Mouse (Mus musculus) splenic B cell, adult 2 months (primary cell): ENCODE results near the gene Krtap5-3.
"Not testable (repeated sequence)": the region's sequence is repeated elsewhere in the genome, so short reads cannot be mapped to it uniquely, and the experiment has no call there.

Source experiments
- DNase-seq: peaks from one replicate; pipeline ENCODE4 v3.0.0-alpha.2; 2011; ENCODE audit warnings: low read depth, low spot score
- H3K27me3 ChIP-seq: 2 replicates; pipeline ENCODE4 v1.6.1; 2012; ENCODE audit warnings: mild to moderate bottlenecking, low read length, moderate library complexity, mixed read lengths; ENCODE audit not compliant: control insufficient read depth, poor library complexity, insufficient read depth, severe bottlenecking
- H3K36me3 ChIP-seq: 2 replicates; pipeline ENCODE4 v1.6.1; 2012; ENCODE audit warnings: mild to moderate bottlenecking, low read length, moderate library complexity, mixed read lengths; ENCODE audit not compliant: control insufficient read depth, poor library complexity, insufficient read depth, severe bottlenecking

Krtap5-3 gene

GRCm38 (mm10) chr7:142212136-142212535 lies 11.0 kb downstream of the Krtap5-3 start:
- H3K36me3 ChIP-seq, H3K27me3 ChIP-seq, DNase-seq: not testable (repeated sequence)

- no peaks in the 10 kb centered on the region for H3K27me3 ChIP-seq
- no peaks in the 10 kb centered on the region for H3K36me3 ChIP-seq
- no peak for DNase-seq
Observed at GRCm38 (mm10) chr7:142224518-142224917, 23.4 kb downstream of the Krtap5-3 start.

GRCm38 (mm10) chr7:142229871-142230270 lies 28.7 kb downstream of the Krtap5-3 start, which contains the start of gene Krtap5-5:
Gene Krtap5-5, minus strand, starts transcription at chr7:142229971.
- not testable (repeated sequence) for H3K27me3 ChIP-seq, H3K36me3 ChIP-seq, DNase-seq

DNA sequence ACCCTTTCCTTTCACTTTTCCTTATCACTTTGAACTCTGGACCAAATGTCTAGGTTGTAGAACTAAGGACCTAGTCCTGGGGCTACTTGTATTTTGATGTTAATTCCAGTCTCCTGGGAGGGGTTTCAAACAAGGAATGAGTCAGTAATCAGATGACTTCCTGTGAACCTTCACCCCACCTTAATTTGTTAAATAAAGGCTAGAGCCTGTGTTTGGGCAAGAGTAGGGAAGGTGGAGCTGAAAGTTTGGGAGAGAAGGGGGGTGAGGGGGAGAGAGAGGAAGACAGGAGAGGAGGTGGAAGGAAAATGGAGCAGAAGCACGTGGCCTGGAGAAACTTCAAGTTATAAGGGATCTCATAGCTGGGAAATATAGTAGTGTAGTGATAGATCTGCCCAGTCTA lies 30.4 kb downstream of the Krtap5-3 start:
- H3K27me3 ChIP-seq: no peaks in the 10 kb centered on the region; the same call in 1 of the 2 replicates
- no peak for DNase-seq

GRCm38 (mm10) chr7:142240978-142241377 lies 39.8 kb downstream of the Krtap5-3 start, which contains the start of gene Gm40460:
Gene Gm40460, minus strand, starts transcription at chr7:142241078.
- Histone ChIP-seq H3K27me3 (no peaks in the 10 kb centered on the region), H3K36me3 (no peaks in the 10 kb centered on the region)
- DNase-seq: no peak

More for the DNA sequence above, 30.4 kb downstream of the Krtap5-3 start:
- H3K36me3 ChIP-seq: no peaks in the 10 kb centered on the region

- H3K27me3 ChIP-seq: no peaks in the 10 kb centered on the region
- no peaks in the 10 kb centered on the region for H3K36me3 ChIP-seq
- DNase-seq: peak; percentile 3
Observed at GRCm38 (mm10) chr7:142249824-142250223, 48.7 kb downstream of the Krtap5-3 start.
